Comparison of ENCODE assay signal across 14 mouse cellular contexts in genomic region chr10:80081075-80081474, GRCm38 (mm10). TPM values are rescaled to one million over a fixed set of nuclear protein-coding genes. Genes with fewer than 3 reads are reported as not detected.
DNase-seq lines count a peak whose midpoint lies in the region; ATAC-seq lines count a peak whose summit lies in the region.
"Had no signal": no experiment of that assay in that cellular context is flagged by ENCODE, and none has a peak within 500 bp of the region (broad histone marks: within the 10 kb centered on the region; RNA-seq: fewer than 3 reads in every experiment).

No protein-coding gene starts in this region.

- no peak overlapping the region for H3K4me3 ChIP-seq in heart, embryonic 13.5 days
- peak overlapping the region; percentile 32 for H3K4me3 ChIP-seq in liver, embryonic 12.5 days
- H3K4me3 ChIP-seq in neural tube, embryonic 15.5 days (replicated peaks), result no peak overlapping the region
- H3K4me3 ChIP-seq: forebrain, embryonic 12.5 days had no signal

- no peaks in the 10 kb centered on the region for H3K27me3 ChIP-seq in heart, embryonic 13.5 days (replicated peaks)
- no peaks in the 10 kb centered on the region for H3K27me3 ChIP-seq in liver, embryonic 12.5 days (replicated peaks)
- no peaks in the 10 kb centered on the region for H3K27me3 ChIP-seq in neural tube, embryonic 15.5 days (replicated peaks)
- H3K27me3 ChIP-seq: forebrain, embryonic 12.5 days had no signal

- peak overlapping the region; percentile 42; the same call in 1 of the 2 replicates for H3K9ac ChIP-seq in heart, embryonic 13.5 days
- H3K9ac ChIP-seq in liver, embryonic 12.5 days, result peak overlapping the region; percentile 73
- no peak overlapping the region for H3K9ac ChIP-seq in neural tube, embryonic 15.5 days (replicated peaks)
- H3K9ac ChIP-seq: forebrain, embryonic 12.5 days had no signal

- 64% methylated on average over 3 of the region's 3 CpGs for WGBS in heart, embryonic 13.5 days
- WGBS in liver, embryonic 12.5 days (ENCODE audit: insufficient replicate concordance), result 17% methylated on average over 3 of the region's 3 CpGs
- 76% methylated on average over 3 of the region's 3 CpGs for WGBS in neural tube, embryonic 15.5 days

- H3K4me2 ChIP-seq in heart, embryonic 13.5 days, result peak overlapping the region; percentile 33; the same call in 1 of the 2 replicates
- peak overlapping the region; percentile 76 for H3K4me2 ChIP-seq in liver, embryonic 12.5 days
- no peak overlapping the region for H3K4me2 ChIP-seq in neural tube, embryonic 15.5 days
- H3K4me2 ChIP-seq: forebrain, embryonic 12.5 days had no signal

- peak overlapping the region; percentile 63 for H3K27ac ChIP-seq in heart, embryonic 13.5 days (replicated peaks)
- peak overlapping the region; percentile 96 for H3K27ac ChIP-seq in liver, embryonic 12.5 days
- no peak overlapping the region for H3K27ac ChIP-seq in neural tube, embryonic 15.5 days (replicated peaks)
- H3K27ac ChIP-seq: forebrain, embryonic 12.5 days had no signal

- peaks cover 77% of the 10 kb centered on the region for H3K36me3 ChIP-seq in heart, embryonic 13.5 days
- H3K36me3 ChIP-seq in liver, embryonic 12.5 days, result peaks cover 90% of the 10 kb centered on the region
- peaks cover 59% of the 10 kb centered on the region for H3K36me3 ChIP-seq in neural tube, embryonic 15.5 days

- peak; percentile 67 for ATAC-seq in heart, embryonic 13.5 days (ENCODE audit: extremely low read depth, insufficient number of reproducible peaks, low FRiP score, low TSS enrichment)
- peak; percentile 93 for ATAC-seq in liver, embryonic 12.5 days
- ATAC-seq in neural tube, embryonic 15.5 days (ENCODE audit: low FRiP score), result no peak
- ATAC-seq: inflammation-experienced regulatory T-cells, adult 6 months had no signal

- peaks cover 19% of the 10 kb centered on the region for H3K4me1 ChIP-seq in heart, embryonic 13.5 days
- peaks cover 68% of the 10 kb centered on the region for H3K4me1 ChIP-seq in liver, embryonic 12.5 days
- H3K4me1 ChIP-seq in neural tube, embryonic 15.5 days, result 0 out of 2 replicates have a peak, but pooled peaks cover 3% of the 10 kb centered on the region

- no peak for DNase-seq in heart, postnatal 10 days
- DNase-seq in c-Kit-positive CD71-positive TER-119-negative erythroid progenitor cells, embryonic 14.5 days (ENCODE audit: low read depth), result peak; percentile 85
- DNase-seq in spleen, postnatal 4 days (ENCODE audit: low spot score in 2 of 2), result peak; percentile 85 to 86
- DNase-seq in gastrocnemius, postnatal 10 days, result no peak
- DNase-seq in gastrocnemius, adult 8-10 months (ENCODE audit: low spot score in 2 of 2), result no peak
- DNase-seq: adrenal gland, adult 8-10 months; cerebellum, adult 11 months; embryo, embryonic 11 days; gastrocnemius, postnatal 14 days had no signal

- no peaks in the 10 kb centered on the region for H3K9me3 ChIP-seq in heart, embryonic 13.5 days
- no peaks in the 10 kb centered on the region for H3K9me3 ChIP-seq in liver, embryonic 12.5 days (replicated peaks)
- no peaks in the 10 kb centered on the region for H3K9me3 ChIP-seq in neural tube, embryonic 15.5 days (replicated peaks)
- H3K9me3 ChIP-seq: forebrain, embryonic 12.5 days had no signal

- intact Hi-C loops in heart, postnatal 10 days (cut with DNase I), result no loop called here

RNA-seq across cellular contexts. Expression of gene Sbno2, which starts 24.3 kb away (rescaled TPM):
- 9.1 and 10.1 TPM in 2 replicates for polyA plus RNA-seq in heart, embryonic 13.5 days (2015; fragmentation: Nextera tagmentation; extraction: Ambion mirVana)
- 10 to 100 TPM; 15.1 to 17.6 TPM for total RNA-seq in heart, postnatal 10 days (2021)
- polyA plus RNA-seq in liver, embryonic 12.5 days (2016; fragmentation: Nextera tagmentation; extraction: Ambion mirVana), result 15.0 and 15.4 TPM in 2 replicates
- total RNA-seq in gastrocnemius, postnatal 10 days (2021), result 10 to 100 TPM in 1 of 2 experiments, 1 to 10 TPM in 1; 7.7 to 11.6 TPM
- 11.7 and 12.8 TPM in 2 replicates for polyA plus RNA-seq in neural tube, embryonic 15.5 days (2015; fragmentation: Nextera tagmentation; extraction: Ambion mirVana)
- 1 to 10 TPM; 4.8 to 5.7 (median 5.3) TPM for total RNA-seq in gastrocnemius, adult 8-10 months (2022)

RNA-seq across cellular contexts. Expression of gene Gpx4, which starts 34.1 kb away (rescaled TPM):
- polyA plus RNA-seq in heart, embryonic 13.5 days (2015; fragmentation: Nextera tagmentation; extraction: Ambion mirVana), result 691 and 741 TPM in 2 replicates
- total RNA-seq in heart, postnatal 10 days (2021), result 100 to 1,000 TPM; 551 to 562 TPM
- polyA plus RNA-seq in liver, embryonic 12.5 days (2016; fragmentation: Nextera tagmentation; extraction: Ambion mirVana), result 682 and 685 TPM in 2 replicates
- total RNA-seq in gastrocnemius, postnatal 10 days (2021), result 100 to 1,000 TPM; 380 to 398 TPM
- 559 and 600 TPM in 2 replicates for polyA plus RNA-seq in neural tube, embryonic 15.5 days (2015; fragmentation: Nextera tagmentation; extraction: Ambion mirVana)
- total RNA-seq in gastrocnemius, adult 8-10 months (2022), result 100 to 1,000 TPM; 510 to 613 (median 541) TPM

RNA-seq across cellular contexts. Expression of gene Stk11, which starts 34.5 kb away (rescaled TPM):
- polyA plus RNA-seq in heart, embryonic 13.5 days (2015; fragmentation: Nextera tagmentation; extraction: Ambion mirVana), result 12.0 and 13.0 TPM in 2 replicates
- 100 to 1,000 TPM; 110 to 112 TPM for total RNA-seq in heart, postnatal 10 days (2021)
- polyA plus RNA-seq in liver, embryonic 12.5 days (2016; fragmentation: Nextera tagmentation; extraction: Ambion mirVana), result 18.6 and 19.8 TPM in 2 replicates
- total RNA-seq in gastrocnemius, postnatal 10 days (2021), result 100 to 1,000 TPM; 105 to 110 TPM
- polyA plus RNA-seq in neural tube, embryonic 15.5 days (2015; fragmentation: Nextera tagmentation; extraction: Ambion mirVana), result 16.9 and 17.3 TPM in 2 replicates
- total RNA-seq in gastrocnemius, adult 8-10 months (2022), result 100 to 1,000 TPM; 157 to 173 (median 162) TPM

RNA-seq across cellular contexts. Expression of gene Polr2e, which starts 41.5 kb away (rescaled TPM):
- 149 and 154 TPM in 2 replicates for polyA plus RNA-seq in heart, embryonic 13.5 days (2015; fragmentation: Nextera tagmentation; extraction: Ambion mirVana)
- total RNA-seq in heart, postnatal 10 days (2021), result 10 to 100 TPM; 79.0 to 79.1 TPM
- polyA plus RNA-seq in liver, embryonic 12.5 days (2016; fragmentation: Nextera tagmentation; extraction: Ambion mirVana), result 142 and 147 TPM in 2 replicates
- 10 to 100 TPM; 62.1 to 62.7 TPM for total RNA-seq in gastrocnemius, postnatal 10 days (2021)
- 134 and 148 TPM in 2 replicates for polyA plus RNA-seq in neural tube, embryonic 15.5 days (2015; fragmentation: Nextera tagmentation; extraction: Ambion mirVana)
- 10 to 100 TPM; 38.3 to 47.6 (median 39.7) TPM for total RNA-seq in gastrocnemius, adult 8-10 months (2022)

RNA-seq across cellular contexts. Expression of gene Atp5d, which starts 57.4 kb away (rescaled TPM):
- 808 and 893 TPM in 2 replicates for polyA plus RNA-seq in heart, embryonic 13.5 days (2015; fragmentation: Nextera tagmentation; extraction: Ambion mirVana)
- total RNA-seq in heart, postnatal 10 days (2021), result 1,000 to 10,000 TPM; 1,058 to 1,125 TPM
- polyA plus RNA-seq in liver, embryonic 12.5 days (2016; fragmentation: Nextera tagmentation; extraction: Ambion mirVana), result 393 and 419 TPM in 2 replicates
- 100 to 1,000 TPM; 576 to 659 TPM for total RNA-seq in gastrocnemius, postnatal 10 days (2021)
- 553 and 558 TPM in 2 replicates for polyA plus RNA-seq in neural tube, embryonic 15.5 days (2015; fragmentation: Nextera tagmentation; extraction: Ambion mirVana)
- 100 to 1,000 TPM; 525 to 571 (median 544) TPM for total RNA-seq in gastrocnemius, adult 8-10 months (2022)

Comparison
In these comparisons a context has a peak if more than half of its experiments do, and no peak if none do; other contexts are left out.
1. DNase-seq: peak in c-Kit-positive CD71-positive TER-119-negative erythroid progenitor cells, embryonic 14.5 days (single experiment) and spleen, postnatal 4 days (2 of 2); none in heart, postnatal 10 days (0 of 2), gastrocnemius, postnatal 10 days (single experiment) and gastrocnemius, adult 8-10 months (0 of 2).